Mouse (Mus musculus) Muller cell, postnatal 12 days (primary cell): Measurements from ENCODE around the gene Trim17.
"Not testable (repeated sequence)": the region's sequence is repeated elsewhere in the genome, so short reads cannot be mapped to it uniquely, and the experiment has no call there.

Experiments
- DNase-seq: peaks from one replicate; pipeline ENCODE4 v3.0.0-alpha.2; 2015; ENCODE audit errors: inconsistent ontology term

Trim17 gene

GRCm38 (mm10) chr11:58947798-58948528, 6.5 kb upstream of the Trim17 start:
- DNase-seq = peak; percentile 2

GRCm38 (mm10) chr11:58948542-58949479, 5.7 kb upstream of the Trim17 start, which contains the start of gene Hist3h2ba:
Gene Hist3h2ba, plus strand, starts transcription at chr11:58948920.
- DNase-seq = peak; percentile 95

GRCm38 (mm10) chr11:58949480-58950431, 4.7 kb upstream of the Trim17 start:
- DNase-seq = no peak

GRCm38 (mm10) chr11:58951210-58951609, 3.3 kb upstream of the Trim17 start:
- no peak for DNase-seq

- DNase-seq = peak; percentile 45
Measured at GRCm38 (mm10) chr11:58953351-58954169, 925 bp upstream of the Trim17 start.

GRCm38 (mm10) chr11:58954170-58954419, 390 bp upstream of the Trim17 start:
- not testable (repeated sequence) for DNase-seq

- DNase-seq = no peak
Measured at GRCm38 (mm10) chr11:58955143-58955867, 820 bp downstream of the Trim17 start.

GRCm38 (mm10) chr11:58955868-58956257, 1.4 kb downstream of the Trim17 start:
- DNase-seq = no peak

- DNase-seq = no peak
Measured at GRCm38 (mm10) chr11:58957226-58957914, 2.9 kb downstream of the Trim17 start.

GRCm38 (mm10) chr11:58958536-58958935, 4.1 kb downstream of the Trim17 start:
- no peak for DNase-seq

GRCm38 (mm10) chr11:58959186-58959825, 4.8 kb downstream of the Trim17 start:
- no peak for DNase-seq

- DNase-seq = peak; percentile 90
Measured at GRCm38 (mm10) chr11:58959921-58960465, 5.5 kb downstream of the Trim17 start.

GRCm38 (mm10) chr11:58961364-58962177, 7.1 kb downstream of the Trim17 start:
- DNase-seq = no peak

- DNase-seq = no peak
Measured at GRCm38 (mm10) chr11:58963543-58963942, 9.1 kb downstream of the Trim17 start.

- DNase-seq = no peak
Measured at GRCm38 (mm10) chr11:58964216-58964615, 9.7 kb downstream of the Trim17 start.

- no peak for DNase-seq
Measured at GRCm38 (mm10) chr11:58965001-58965760, 10.7 kb downstream of the Trim17 start.

- no peak for DNase-seq
Measured at GRCm38 (mm10) chr11:58967346-58967745, 12.9 kb downstream of the Trim17 start.
